Mouse (Mus musculus) lung, adult 2 months (tissue): Measurements from ENCODE around the gene Slc32a1.

Experiments
- CTCF ChIP-seq: fragments of 200-500 bp; IDR thresholded peaks from 2 replicates; pipeline ENCODE4 v1.5.1; 2011; ENCODE audit warnings: mild to moderate bottlenecking, low read length, control low read depth; ENCODE audit not compliant: insufficient read depth
- POLR2A ChIP-seq: fragments of 200-500 bp; IDR thresholded peaks from 2 replicates; pipeline ENCODE4 v1.6.1; 2011; ENCODE audit warnings: low read depth, mild to moderate bottlenecking, control low read depth, low read length, borderline replicate concordance; ENCODE audit errors: extremely low read depth

DNA sequence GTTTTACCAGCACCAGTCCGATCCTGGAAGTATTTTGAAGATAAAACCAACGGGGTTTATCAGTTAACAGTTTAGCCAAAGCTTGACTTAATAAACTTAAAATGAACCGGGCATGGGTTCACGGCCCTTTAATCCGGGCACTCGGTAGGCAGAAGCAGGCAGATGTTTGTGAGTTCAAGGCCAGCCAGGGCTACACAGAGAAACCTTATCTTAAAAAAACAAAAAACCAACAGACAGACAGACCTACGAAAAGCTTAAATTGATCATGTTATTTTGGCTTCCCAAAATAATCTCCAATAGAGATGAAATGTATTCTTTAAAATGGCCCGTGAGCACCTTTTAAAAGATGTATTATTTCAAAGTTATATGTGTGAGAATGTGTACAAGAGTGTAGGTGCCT lies 15.1 kb downstream of the Slc32a1 start:
- TF ChIP-seq CTCF (no peak), POLR2A (no peak)
